Mouse (Mus musculus) limb, embryonic 12.5 days (tissue): ENCODE measurements at regions not wholly inside any gene's neighbourhood (a gene's known extent, or its start where the extent isn't known, plus 50 kb on each side); places are given as distances from the start of the nearest gene placed in this dataset.

ENCODE experiments used
- ATAC-seq: fragments of 200-750 bp; cut with Nextera tagmentation; 2 replicates; pipeline ENCODE4 v1.8.0; 2017; ENCODE audit warnings: low read depth, moderate TSS enrichment; ENCODE audit not compliant: insufficient number of reproducible peaks, insufficient read depth, low FRiP score, low TSS enrichment
- H3K27ac ChIP-seq: fragments of 300-500 bp; sonication (generic); 2 replicates; pipeline ENCODE4 v1.5.1; 2016; ENCODE audit warnings: mild to moderate bottlenecking, moderate library complexity
- H3K27me3 ChIP-seq: fragments of 300-500 bp; sonication (generic); 2 replicates; pipeline ENCODE4 v1.6.1; 2016; ENCODE audit warnings: mild to moderate bottlenecking, moderate library complexity
- H3K36me3 ChIP-seq: fragments of 300-500 bp; sonication (generic); 2 replicates; pipeline ENCODE4 v1.6.1; 2016; ENCODE audit warnings: mild to moderate bottlenecking, moderate library complexity
- H3K4me1 ChIP-seq: fragments of 300-500 bp; sonication (generic); replicated peaks from 2 replicates; pipeline ENCODE4 v1.6.1; 2016
- H3K4me2 ChIP-seq: fragments of 300-500 bp; sonication (generic); 2 replicates; pipeline ENCODE4 v1.6.1; 2016; ENCODE audit warnings: mild to moderate bottlenecking, moderate library complexity
- H3K4me3 ChIP-seq: fragments of 300-500 bp; sonication (generic); replicated peaks from 2 replicates; pipeline ENCODE4 v1.5.1; 2016; ENCODE audit warnings: mild to moderate bottlenecking
- H3K9ac ChIP-seq: fragments of 300-500 bp; sonication (generic); replicated peaks from 2 replicates; pipeline ENCODE4 v1.6.1; 2016; ENCODE audit warnings: mild to moderate bottlenecking, moderate library complexity
- H3K9me3 ChIP-seq: fragments of 300-500 bp; sonication (generic); 2 replicates; pipeline ENCODE4 v1.6.1; 2016; ENCODE audit warnings: mild to moderate bottlenecking, moderate library complexity
- WGBS: fragments of 180-500 bp; shearing (Covaris S2); methylation state at CpG from one replicate; pipeline ENCODE4 v1.1.7; 2016; 5-methylcytosine and 5-hydroxymethylcytosine counted together

DNA sequence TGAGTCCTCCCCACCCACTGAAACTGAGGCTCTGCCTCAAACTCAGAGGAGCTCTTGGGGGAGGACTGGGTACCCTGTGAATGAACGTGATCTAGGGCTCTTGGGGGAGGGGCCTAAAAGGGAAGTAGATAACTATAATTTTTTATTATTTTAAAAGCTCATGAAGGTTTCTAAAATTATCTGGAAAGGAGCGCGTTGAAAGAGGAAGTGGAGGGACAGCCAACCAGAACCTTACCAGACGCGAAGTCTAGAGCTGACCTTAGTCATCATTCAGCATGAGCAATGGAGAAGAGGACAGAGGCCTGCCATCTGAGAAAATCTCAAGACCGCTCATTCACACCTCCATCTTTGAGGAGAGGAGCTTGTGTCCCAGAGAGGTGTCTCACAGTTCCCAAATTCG, 98.0 kb upstream of the Atxn1 start:
- 91% methylated on average over 7 of the region's 7 CpGs for WGBS
- no peak overlapping the region for H3K4me3 ChIP-seq
- H3K27me3 ChIP-seq = no peaks in the 10 kb centered on the region
- H3K36me3 ChIP-seq = no peaks in the 10 kb centered on the region
- H3K27ac ChIP-seq = no peak overlapping the region
- ATAC-seq = no peak
- no peak overlapping the region for H3K4me2 ChIP-seq
- no peaks in the 10 kb centered on the region for H3K9me3 ChIP-seq
- H3K4me1 ChIP-seq = 0 out of 2 replicates have a peak, but pooled peaks cover 6% of the 10 kb centered on the region
- H3K9ac ChIP-seq = no peak overlapping the region

DNA sequence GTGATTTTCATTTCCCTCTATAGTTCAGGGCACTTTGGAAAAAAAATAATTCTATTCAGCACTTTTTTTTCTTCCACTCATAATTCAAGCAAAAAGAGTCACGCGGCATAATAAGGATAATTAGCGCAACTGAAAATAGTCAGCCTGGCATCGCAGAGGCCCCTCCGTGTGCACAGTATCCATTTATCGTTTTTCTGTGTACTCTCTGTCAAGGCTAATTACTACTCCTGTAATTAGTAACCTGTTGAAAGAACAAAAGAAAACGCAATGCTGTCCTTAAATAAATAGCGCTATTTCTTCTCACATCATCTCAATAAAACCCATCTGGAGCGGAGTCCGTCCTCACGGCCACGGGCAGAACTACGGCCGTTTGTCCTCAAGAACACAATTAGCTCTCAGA, 95.1 kb upstream of the Atxn1 start:
- Histone ChIP-seq H3K9me3 (no peaks in the 10 kb centered on the region), H3K4me1 (0 out of 2 replicates have a peak, but pooled peaks cover 6% of the 10 kb centered on the region), H3K4me2 (no peak overlapping the region), H3K27me3 (no peaks in the 10 kb centered on the region), H3K36me3 (no peaks in the 10 kb centered on the region), H3K27ac (no peak overlapping the region), H3K4me3 (no peak overlapping the region), H3K9ac (no peak overlapping the region)
- 77% methylated on average over 14 of the region's 14 CpGs for WGBS
- ATAC-seq = no peak

DNA sequence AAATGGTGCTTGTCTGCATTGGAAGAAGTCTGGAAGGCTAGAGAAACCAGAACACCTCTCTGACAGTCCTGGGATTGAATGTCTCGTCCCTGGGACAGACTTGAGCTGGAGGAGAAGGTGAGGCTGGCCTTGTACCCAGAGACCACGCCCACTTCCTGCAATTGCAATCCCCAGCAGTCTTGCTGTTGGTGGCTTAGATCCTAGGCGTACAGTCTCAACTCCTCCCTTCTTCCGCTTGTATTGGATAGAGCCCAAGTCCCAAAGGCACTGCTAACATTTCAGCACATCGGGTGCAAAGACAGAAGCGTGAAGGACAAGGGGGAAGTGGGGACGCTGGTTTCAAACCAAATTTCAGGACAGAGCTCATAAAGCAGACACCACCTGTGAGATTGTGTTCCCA, 94.1 kb upstream of the Atxn1 start:
- Histone ChIP-seq H3K4me1 (0 out of 2 replicates have a peak, but pooled peaks cover 6% of the 10 kb centered on the region), H3K4me2 (no peak overlapping the region), H3K27ac (no peak overlapping the region), H3K27me3 (no peaks in the 10 kb centered on the region), H3K9ac (no peak overlapping the region), H3K9me3 (no peaks in the 10 kb centered on the region), H3K36me3 (no peaks in the 10 kb centered on the region), H3K4me3 (no peak overlapping the region)
- no peak for ATAC-seq
- 37% methylated on average over 7 of the region's 7 CpGs for WGBS

DNA sequence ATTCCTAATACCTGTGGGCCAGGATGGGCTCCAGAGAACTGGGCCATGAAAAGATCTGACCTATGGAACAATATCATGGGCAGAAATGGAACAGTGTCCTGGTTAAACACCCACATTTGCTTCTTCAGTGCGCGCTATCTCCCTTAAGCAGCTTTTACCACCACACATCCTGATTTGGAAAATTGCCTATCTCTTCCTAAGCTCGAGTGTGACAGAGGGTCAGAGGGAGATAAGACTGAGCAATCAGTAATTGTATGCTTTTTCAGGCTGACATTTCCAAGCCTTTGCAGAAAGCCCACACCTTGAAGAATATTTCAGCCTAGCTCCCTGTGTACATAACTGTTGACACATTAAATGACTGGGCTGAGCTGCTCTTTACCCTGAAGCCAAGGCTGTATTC, 93.5 kb upstream of the Atxn1 start:
- no peak for ATAC-seq
- Histone ChIP-seq H3K9ac (no peak overlapping the region), H3K4me2 (no peak overlapping the region), H3K4me1 (0 out of 2 replicates have a peak, but pooled peaks cover 6% of the 10 kb centered on the region), H3K9me3 (no peaks in the 10 kb centered on the region), H3K27ac (no peak overlapping the region), H3K4me3 (no peak overlapping the region), H3K36me3 (no peaks in the 10 kb centered on the region), H3K27me3 (no peaks in the 10 kb centered on the region)
- 83% methylated on average over 3 of the region's 3 CpGs for WGBS

DNA sequence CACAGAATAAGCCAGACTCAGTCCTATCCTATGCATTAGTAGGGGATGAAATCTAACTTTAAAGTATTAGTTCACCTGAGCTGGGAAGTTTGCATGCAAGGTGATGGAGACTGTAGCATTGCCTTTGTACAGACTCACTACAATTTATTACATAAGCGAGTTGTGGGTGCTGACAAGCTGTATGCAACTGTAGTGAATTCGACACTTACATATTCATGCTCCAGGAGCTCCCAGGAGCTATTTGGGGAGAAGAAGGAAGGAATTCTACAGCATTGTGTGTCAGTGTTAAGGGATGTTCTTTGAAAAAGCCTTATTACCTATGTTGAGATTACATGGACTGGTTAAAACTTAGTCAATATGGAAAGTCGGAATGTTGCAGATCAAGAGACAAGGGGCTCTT, 90.6 kb upstream of the Atxn1 start:
- 82% methylated on average over 3 of the region's 3 CpGs for WGBS
- Histone ChIP-seq H3K36me3 (no peaks in the 10 kb centered on the region), H3K9ac (no peak overlapping the region), H3K4me3 (no peak overlapping the region), H3K27me3 (no peaks in the 10 kb centered on the region), H3K9me3 (no peaks in the 10 kb centered on the region), H3K4me2 (no peak overlapping the region), H3K27ac (no peak overlapping the region), H3K4me1 (0 out of 2 replicates have a peak, but pooled peaks cover 6% of the 10 kb centered on the region)
- ATAC-seq = no peak

DNA sequence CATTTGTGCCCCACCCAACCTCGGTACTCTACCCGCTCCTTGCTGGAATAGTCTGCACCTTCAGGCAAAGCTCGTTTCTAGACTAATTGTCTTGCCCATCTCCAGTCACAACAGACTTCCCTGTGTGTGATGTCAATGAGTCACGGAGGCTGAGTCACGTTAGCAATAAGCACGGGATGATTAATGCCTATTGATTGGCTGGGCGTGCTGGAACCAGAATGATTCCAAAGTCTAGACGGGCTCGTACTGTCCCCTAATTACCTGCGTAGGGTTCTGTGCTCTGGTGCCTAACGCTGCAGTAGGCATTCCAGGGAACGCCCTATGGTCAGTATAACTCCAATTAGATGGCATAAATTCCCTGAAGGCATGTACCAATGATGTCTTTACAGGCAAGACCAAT, 78.8 kb upstream of the Atxn1 start:
- H3K36me3 ChIP-seq = no peaks in the 10 kb centered on the region
- no peak overlapping the region for H3K9ac ChIP-seq
- H3K4me3 ChIP-seq = no peak overlapping the region
- no peaks in the 10 kb centered on the region for H3K27me3 ChIP-seq
- H3K4me1 ChIP-seq = peaks cover 4% of the 10 kb centered on the region; the same call in 1 of the 2 replicates
- no peak overlapping the region for H3K27ac ChIP-seq
- ATAC-seq = no peak
- no peaks in the 10 kb centered on the region for H3K9me3 ChIP-seq
- 69% methylated on average over 12 of the region's 12 CpGs for WGBS
- no peak overlapping the region for H3K4me2 ChIP-seq

DNA sequence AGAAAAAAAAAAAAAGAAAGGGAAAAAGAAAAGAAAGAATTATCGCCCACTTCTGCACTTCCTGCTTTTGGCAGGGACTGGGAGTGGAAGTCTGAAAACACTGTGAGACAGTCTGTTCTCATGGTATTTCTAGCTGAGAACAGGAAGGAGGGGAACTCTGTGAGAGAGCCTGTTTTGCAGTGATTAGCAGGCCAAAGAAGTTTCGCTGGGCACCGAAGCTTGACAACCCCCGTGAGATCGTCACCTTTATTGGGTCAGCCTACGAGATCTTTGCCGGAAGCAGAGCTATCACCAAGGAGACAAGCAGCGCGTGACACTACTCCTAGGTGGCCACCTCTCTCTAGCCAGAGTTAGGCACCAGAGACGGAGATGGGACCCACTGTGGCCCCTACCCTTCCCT, 78.2 kb upstream of the Atxn1 start:
- Histone ChIP-seq H3K4me1 (peaks cover 4% of the 10 kb centered on the region; the same call in 1 of the 2 replicates), H3K4me3 (no peak overlapping the region), H3K27ac (no peak overlapping the region), H3K9ac (no peak overlapping the region), H3K36me3 (no peaks in the 10 kb centered on the region), H3K9me3 (no peaks in the 10 kb centered on the region), H3K27me3 (no peaks in the 10 kb centered on the region), H3K4me2 (no peak overlapping the region)
- no peak for ATAC-seq
- WGBS = 61% methylated on average over 10 of the region's 10 CpGs

DNA sequence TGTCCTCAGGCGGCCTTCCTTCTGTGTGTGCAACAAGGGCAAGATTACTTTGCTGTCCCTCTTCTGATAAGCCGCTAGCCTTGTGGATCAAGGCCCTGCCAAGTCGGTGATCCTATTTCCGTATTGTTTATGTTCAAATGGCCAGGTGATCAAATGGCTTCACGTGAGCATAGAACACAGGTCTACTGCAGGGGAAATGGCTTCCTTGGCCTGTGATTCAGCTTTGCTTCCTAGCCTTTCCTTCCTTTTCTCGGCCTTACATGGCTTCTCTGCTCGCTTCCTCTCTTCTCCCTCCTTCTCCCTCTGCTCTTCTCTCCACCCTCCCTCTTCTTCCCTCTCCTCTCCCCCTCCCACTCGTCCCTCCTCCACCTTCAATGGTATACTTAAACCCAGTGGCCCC, 77.4 kb upstream of the Atxn1 start:
- Histone ChIP-seq H3K4me1 (peaks cover 4% of the 10 kb centered on the region; the same call in 1 of the 2 replicates), H3K9ac (no peak overlapping the region), H3K9me3 (no peaks in the 10 kb centered on the region), H3K27me3 (no peaks in the 10 kb centered on the region), H3K36me3 (no peaks in the 10 kb centered on the region), H3K4me2 (no peak overlapping the region), H3K4me3 (no peak overlapping the region), H3K27ac (no peak overlapping the region)
- no peak for ATAC-seq
- 74% methylated on average over 8 of the region's 8 CpGs for WGBS

DNA sequence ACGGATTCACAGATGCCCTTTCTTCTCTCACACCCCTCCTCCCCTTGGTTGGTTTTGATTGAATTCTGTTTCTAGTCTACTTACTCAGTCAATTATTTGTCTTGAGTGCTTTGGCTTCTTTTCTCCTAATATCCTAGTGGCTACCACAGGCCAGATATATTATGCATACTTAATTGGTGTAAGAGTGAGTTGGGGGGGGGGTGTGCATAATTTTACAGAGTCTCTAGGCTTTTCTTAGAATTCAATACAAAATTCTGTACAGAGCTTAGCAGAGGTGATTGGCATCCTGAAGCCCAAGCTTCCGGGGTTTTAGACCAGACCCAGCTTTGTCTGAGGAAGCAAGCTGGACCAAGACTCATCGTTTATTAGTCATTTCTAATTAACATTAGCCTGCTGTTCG, 76.7 kb upstream of the Atxn1 start:
- no peak overlapping the region for H3K9ac ChIP-seq
- H3K4me3 ChIP-seq = no peak overlapping the region
- H3K9me3 ChIP-seq = no peaks in the 10 kb centered on the region
- no peak overlapping the region for H3K4me2 ChIP-seq
- H3K36me3 ChIP-seq = no peaks in the 10 kb centered on the region
- 86% methylated on average over 4 of the region's 4 CpGs for WGBS
- ATAC-seq = no peak
- peaks cover 4% of the 10 kb centered on the region; the same call in 1 of the 2 replicates for H3K4me1 ChIP-seq
- H3K27me3 ChIP-seq = no peaks in the 10 kb centered on the region
- H3K27ac ChIP-seq = no peak overlapping the region

DNA sequence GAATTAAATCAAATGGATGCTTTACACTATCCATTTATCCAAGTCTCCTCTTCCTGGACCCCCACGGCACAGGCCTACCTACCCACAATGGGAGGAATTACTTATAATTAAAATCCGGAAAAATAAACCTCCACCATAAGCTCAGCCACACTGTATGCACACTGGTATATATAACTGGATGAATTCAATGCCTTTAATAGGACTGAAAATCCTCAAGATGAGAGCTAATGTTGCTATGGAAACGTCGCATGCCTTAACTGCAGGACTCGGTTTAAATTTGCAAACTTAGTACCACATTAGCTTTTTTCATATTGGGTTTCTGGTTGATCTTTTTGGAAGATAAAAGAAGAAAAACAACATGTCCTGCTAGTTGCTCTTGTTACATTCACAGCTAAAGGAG, 75.3 kb upstream of the Atxn1 start:
- no peak overlapping the region for H3K4me2 ChIP-seq
- no peaks in the 10 kb centered on the region for H3K36me3 ChIP-seq
- H3K27me3 ChIP-seq = no peaks in the 10 kb centered on the region
- peaks cover 4% of the 10 kb centered on the region; the same call in 1 of the 2 replicates for H3K4me1 ChIP-seq
- no peak for ATAC-seq
- H3K4me3 ChIP-seq = no peak overlapping the region
- H3K27ac ChIP-seq = no peak overlapping the region
- H3K9ac ChIP-seq = no peak overlapping the region
- WGBS = 93% methylated on average over 5 of the region's 5 CpGs
- H3K9me3 ChIP-seq = no peaks in the 10 kb centered on the region

DNA sequence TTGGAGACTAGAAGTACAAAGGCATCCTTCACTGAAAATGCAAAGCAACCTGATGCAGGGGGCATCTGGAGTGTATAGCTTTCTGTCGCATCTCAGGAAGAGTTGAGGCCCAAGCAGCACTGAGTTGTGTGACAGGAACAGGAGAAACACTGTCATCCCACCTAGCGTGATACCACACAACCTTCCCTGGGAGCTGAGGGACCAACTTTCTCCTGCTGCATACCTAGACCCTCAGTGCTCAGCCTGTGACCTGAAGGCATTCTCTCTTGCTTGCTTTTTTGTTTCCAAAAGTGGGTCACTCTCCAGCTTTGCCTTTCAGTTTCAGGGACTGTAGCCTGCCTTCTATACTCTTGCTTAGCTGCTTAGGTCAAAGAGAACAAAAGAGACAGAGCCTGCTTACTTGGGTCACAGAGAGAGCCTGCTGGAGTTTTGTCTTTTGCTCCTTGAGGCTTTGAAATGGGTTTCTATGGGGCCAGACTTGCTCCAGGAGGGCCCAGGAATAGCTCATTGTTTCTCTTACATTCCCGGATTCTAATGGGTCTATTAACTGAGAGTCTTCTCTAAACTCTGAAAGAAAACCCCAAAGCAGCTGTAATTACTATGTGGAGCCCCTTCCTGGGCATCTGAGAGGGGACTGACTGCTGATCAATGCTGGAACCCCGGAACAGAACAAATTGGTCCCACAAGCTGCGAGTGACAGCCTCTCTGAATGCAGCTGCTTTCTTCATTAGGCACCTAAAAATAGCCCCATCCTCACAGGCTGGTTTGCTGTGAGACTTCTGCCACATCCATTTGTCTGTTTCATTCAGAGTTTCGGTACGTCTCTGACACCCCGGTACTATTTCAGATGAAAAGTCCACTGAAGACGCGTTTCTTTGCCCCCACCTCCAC, 73.9 kb upstream of the Atxn1 start:
- Histone ChIP-seq H3K9me3 (no peaks in the 10 kb centered on the region), H3K4me3 (no peak overlapping the region), H3K27me3 (no peaks in the 10 kb centered on the region), H3K36me3 (no peaks in the 10 kb centered on the region), H3K27ac (no peak overlapping the region), H3K4me2 (no peak overlapping the region), H3K4me1 (peaks cover 4% of the 10 kb centered on the region; the same call in 1 of the 2 replicates), H3K9ac (no peak overlapping the region)
- 67% methylated on average over 10 of the region's 10 CpGs for WGBS
- ATAC-seq = no peak

DNA sequence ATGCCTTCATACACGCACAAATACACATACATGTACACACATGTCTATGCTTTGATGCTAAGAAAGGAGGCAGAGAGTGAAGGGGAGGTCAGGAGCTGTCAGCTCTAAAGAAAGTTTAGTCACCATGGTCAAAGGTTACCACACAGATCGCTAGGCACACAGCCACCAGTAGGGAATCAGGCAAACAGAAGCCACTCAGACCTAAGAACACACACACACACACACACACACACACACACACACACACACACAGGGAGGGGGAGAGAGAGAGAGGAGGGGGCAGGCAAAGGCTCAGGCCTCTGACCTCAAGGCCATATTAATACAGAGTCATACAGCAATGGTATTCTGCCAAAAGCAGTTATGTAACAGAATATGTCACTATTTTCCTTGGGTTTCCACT, 67.5 kb upstream of the Atxn1 start:
- Histone ChIP-seq H3K4me1 (no peaks in the 10 kb centered on the region), H3K9ac (no peak overlapping the region), H3K27ac (no peak overlapping the region), H3K27me3 (no peaks in the 10 kb centered on the region), H3K9me3 (no peaks in the 10 kb centered on the region), H3K36me3 (no peaks in the 10 kb centered on the region), H3K4me3 (no peak overlapping the region), H3K4me2 (no peak overlapping the region)
- no peak for ATAC-seq
- 81% methylated on average over 2 of the region's 2 CpGs for WGBS
